Mouse (Mus musculus) midbrain, embryonic 10.5 days (tissue): ENCODE data around the gene Cnksr3. TPM values are rescaled to one million over a fixed set of nuclear protein-coding genes. Genes with fewer than 3 reads are reported as not detected.

ENCODE experiments used
- DNase-seq: peaks from one replicate; pipeline ENCODE4 v3.0.0-alpha.2; 2017; ENCODE audit warnings: low spot score
- H3K27ac ChIP-seq: fragments of 300-500 bp; sonication (generic); replicated peaks from 2 replicates; pipeline ENCODE4 v1.5.1; 2016; ENCODE audit warnings: mild to moderate bottlenecking
- H3K27me3 ChIP-seq: fragments of 300-500 bp; sonication (generic); 2 replicates; pipeline ENCODE4 v1.6.1; 2016; ENCODE audit warnings: low read depth, mild to moderate bottlenecking; ENCODE audit not compliant: poor library complexity, severe bottlenecking
- H3K36me3 ChIP-seq: fragments of 300-500 bp; sonication (generic); 2 replicates; pipeline ENCODE4 v1.6.1; 2016; ENCODE audit warnings: mild to moderate bottlenecking, moderate library complexity
- H3K4me1 ChIP-seq: fragments of 300-500 bp; sonication (generic); 2 replicates; pipeline ENCODE4 v1.6.1; 2016
- H3K4me3 ChIP-seq: fragments of 300-500 bp; sonication (generic); 2 replicates; pipeline ENCODE4 v1.5.1; 2016; ENCODE audit warnings: mild to moderate bottlenecking, moderate library complexity
- H3K9me3 ChIP-seq: fragments of 300-500 bp; sonication (generic); replicated peaks from 2 replicates; pipeline ENCODE4 v1.6.1; 2016; ENCODE audit warnings: mild to moderate bottlenecking
- WGBS: fragments of 180-500 bp; shearing (Covaris S2); methylation state at CpG from one replicate; pipeline ENCODE4 v1.1.7; 2016; 5-methylcytosine and 5-hydroxymethylcytosine counted together
- polyA plus RNA-seq: library from polyadenylated mRNA; unstranded; fragments of >200 nt; fragmentation: Nextera tagmentation; extraction: Ambion mirVana; gene quantifications from 2 replicates; pipeline ENCODE4 v1.2.1, GENCODE M21; 2016

Gene Cnksr3
- polyA plus RNA-seq, 1 experiment from 2014 or later = 9.1 TPM

GRCm38 (mm10) chr10:7187881-7188280, 24.2 kb downstream of the Cnksr3 start:
- Histone ChIP-seq H3K36me3 (no peaks in the 10 kb centered on the region), H3K27ac (no peak overlapping the region), H3K9me3 (no peaks in the 10 kb centered on the region), H3K4me1 (peaks cover 12% of the 10 kb centered on the region), H3K27me3 (no peaks in the 10 kb centered on the region), H3K4me3 (no peak overlapping the region)
- 79% methylated on average over 7 of the region's 7 CpGs for WGBS
- no peak for DNase-seq

DNA sequence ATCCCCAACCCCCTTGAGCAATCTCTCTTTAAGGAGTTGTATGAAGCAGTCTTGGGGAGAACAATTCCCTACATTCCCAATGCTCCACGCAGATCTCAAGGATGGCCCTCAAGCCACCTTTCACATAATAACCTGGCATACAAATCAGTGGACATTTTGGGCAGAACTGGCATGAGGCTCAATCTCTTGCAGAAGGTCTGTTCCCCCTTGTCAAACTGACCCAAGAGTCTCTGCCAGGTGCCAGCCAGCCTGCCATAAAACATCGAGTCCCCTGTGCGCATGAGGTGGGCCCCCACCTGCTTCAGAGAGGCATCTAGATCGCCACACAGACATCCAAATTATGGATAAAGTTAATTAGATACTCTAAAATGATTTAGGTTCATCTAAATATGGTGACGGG, 25.0 kb downstream of the Cnksr3 start:
- DNase-seq = no peak
- H3K27ac ChIP-seq = no peak overlapping the region
- H3K27me3 ChIP-seq = no peaks in the 10 kb centered on the region

DNA sequence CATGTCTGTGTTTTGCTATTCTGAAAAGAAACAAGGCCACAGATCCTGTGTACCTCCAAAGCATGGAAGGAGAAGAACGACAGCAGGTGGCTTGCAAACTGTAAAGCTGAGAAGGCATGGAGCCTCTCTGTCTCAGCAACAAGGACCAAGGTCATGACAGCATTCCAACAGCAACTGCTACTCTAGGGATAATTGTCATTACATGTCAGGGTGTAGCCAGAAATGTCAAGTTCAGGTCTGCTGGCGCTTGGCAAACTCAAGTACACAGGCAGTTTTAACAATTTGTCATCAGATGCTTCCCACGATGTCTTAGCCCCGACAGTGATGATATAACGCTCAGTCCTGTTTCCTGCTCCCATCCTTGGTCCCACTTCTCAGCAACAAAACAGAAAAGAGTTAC, 26.0 kb downstream of the Cnksr3 start:
- no peak for DNase-seq
- Histone ChIP-seq H3K36me3 (no peaks in the 10 kb centered on the region), H3K27me3 (no peaks in the 10 kb centered on the region), H3K4me3 (no peak overlapping the region), H3K27ac (no peak overlapping the region), H3K9me3 (no peaks in the 10 kb centered on the region), H3K4me1 (peaks cover 14% of the 10 kb centered on the region)
- WGBS = 94% methylated on average over 5 of the region's 5 CpGs

More for the DNA sequence above, 25.0 kb downstream of the Cnksr3 start:
- Histone ChIP-seq H3K4me3 (no peak overlapping the region), H3K36me3 (no peaks in the 10 kb centered on the region), H3K4me1 (peaks cover 14% of the 10 kb centered on the region), H3K9me3 (no peaks in the 10 kb centered on the region)
- WGBS = 93% methylated on average over 5 of the region's 5 CpGs

- H3K27ac ChIP-seq = peak overlapping the region; percentile 10
- H3K27me3 ChIP-seq = no peaks in the 10 kb centered on the region
- 50% methylated on average over 6 of the region's 6 CpGs for WGBS
- peak; percentile 31 for DNase-seq
- no peak overlapping the region for H3K4me3 ChIP-seq
- no peaks in the 10 kb centered on the region for H3K9me3 ChIP-seq
- H3K36me3 ChIP-seq = no peaks in the 10 kb centered on the region
- H3K4me1 ChIP-seq = peaks cover 14% of the 10 kb centered on the region
These were observed 28.8 kb downstream of the Cnksr3 start for GRCm38 (mm10) chr10:7183171-7183631.

DNA sequence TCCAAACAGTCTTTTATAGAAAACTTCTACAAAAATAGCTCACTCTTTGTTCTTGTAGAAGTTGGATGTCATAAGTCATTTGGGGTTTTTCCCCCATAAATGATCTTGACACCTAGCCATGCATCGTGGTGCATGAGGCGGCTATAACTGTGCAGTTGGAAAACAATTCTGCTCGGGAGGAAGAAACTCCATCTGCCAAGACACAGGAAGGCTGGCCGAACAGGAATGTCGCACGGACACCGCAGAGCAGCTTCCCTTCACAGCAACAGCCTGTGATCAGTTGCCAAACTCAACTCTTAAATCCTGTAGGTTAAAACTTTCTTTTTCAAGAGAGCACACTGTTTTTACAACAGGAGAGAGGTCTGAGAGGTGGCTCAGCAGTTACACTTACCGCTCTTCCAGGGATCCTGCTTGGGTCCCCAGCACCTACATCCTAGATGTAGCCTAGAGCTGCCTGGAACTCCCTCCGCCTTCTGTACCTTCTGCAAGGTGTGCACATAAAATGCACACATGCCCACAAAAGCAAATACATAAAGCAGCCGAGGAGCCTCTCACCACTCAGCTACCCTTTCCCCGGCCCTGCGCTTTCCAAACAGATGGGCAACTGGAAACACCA, 29.4 kb downstream of the Cnksr3 start:
- no peak overlapping the region for H3K4me3 ChIP-seq
- WGBS = 83% methylated on average over 12 of the region's 12 CpGs
- DNase-seq = no peak
- H3K36me3 ChIP-seq = no peaks in the 10 kb centered on the region
- peaks cover 14% of the 10 kb centered on the region for H3K4me1 ChIP-seq
- H3K27me3 ChIP-seq = no peaks in the 10 kb centered on the region
- no peaks in the 10 kb centered on the region for H3K9me3 ChIP-seq
- peak overlapping the region; percentile 10 for H3K27ac ChIP-seq

DNA sequence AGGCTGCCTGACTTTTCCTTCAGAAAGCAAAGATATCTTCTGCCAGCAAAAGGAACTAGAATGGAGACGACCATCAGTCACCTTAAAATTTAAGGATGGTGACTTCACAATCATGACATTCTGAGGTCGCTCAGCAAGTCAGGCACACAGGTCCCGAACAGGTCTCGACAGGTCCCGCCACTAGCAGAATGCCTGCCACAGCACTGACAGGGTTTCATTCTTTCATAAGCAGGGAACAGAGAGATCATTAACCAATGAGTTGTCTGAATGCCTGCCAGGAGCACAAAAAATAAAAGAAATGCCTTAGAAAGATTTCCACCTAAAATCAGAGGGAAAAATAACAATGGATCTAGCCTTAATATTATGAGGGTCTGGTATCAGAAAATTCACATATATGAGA, 31.7 kb downstream of the Cnksr3 start:
- Histone ChIP-seq H3K27ac (no peak overlapping the region), H3K27me3 (no peaks in the 10 kb centered on the region), H3K9me3 (no peaks in the 10 kb centered on the region), H3K36me3 (no peaks in the 10 kb centered on the region), H3K4me3 (no peak overlapping the region), H3K4me1 (peaks cover 24% of the 10 kb centered on the region)
- 91% methylated on average over 5 of the region's 5 CpGs for WGBS
- no peak for DNase-seq

DNA sequence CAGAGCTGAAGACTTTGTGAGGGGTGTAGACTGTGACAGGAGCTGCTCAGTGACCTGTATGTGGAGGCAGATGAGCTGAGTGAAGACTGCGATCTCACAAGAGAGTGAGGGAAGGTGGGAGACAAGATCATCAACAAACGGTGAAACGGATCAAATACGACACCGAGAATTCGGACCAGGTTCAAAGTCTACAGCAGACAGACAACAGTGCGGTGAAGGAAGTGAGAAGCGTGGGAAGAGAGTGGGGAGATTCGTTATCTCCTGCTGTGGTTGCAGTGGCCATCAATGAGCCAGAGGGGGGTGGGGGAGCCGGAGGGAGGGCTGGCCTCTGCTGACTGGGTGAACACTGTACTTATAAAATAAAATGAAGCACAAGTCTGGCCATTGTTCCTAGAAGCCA, 33.5 kb downstream of the Cnksr3 start:
- WGBS = 87% methylated on average over 10 of the region's 10 CpGs
- no peak overlapping the region for H3K27ac ChIP-seq
- H3K9me3 ChIP-seq = no peaks in the 10 kb centered on the region
- no peak for DNase-seq
- H3K4me3 ChIP-seq = no peak overlapping the region
- H3K36me3 ChIP-seq = no peaks in the 10 kb centered on the region
- no peaks in the 10 kb centered on the region for H3K27me3 ChIP-seq
- H3K4me1 ChIP-seq = peaks cover 19% of the 10 kb centered on the region

DNA sequence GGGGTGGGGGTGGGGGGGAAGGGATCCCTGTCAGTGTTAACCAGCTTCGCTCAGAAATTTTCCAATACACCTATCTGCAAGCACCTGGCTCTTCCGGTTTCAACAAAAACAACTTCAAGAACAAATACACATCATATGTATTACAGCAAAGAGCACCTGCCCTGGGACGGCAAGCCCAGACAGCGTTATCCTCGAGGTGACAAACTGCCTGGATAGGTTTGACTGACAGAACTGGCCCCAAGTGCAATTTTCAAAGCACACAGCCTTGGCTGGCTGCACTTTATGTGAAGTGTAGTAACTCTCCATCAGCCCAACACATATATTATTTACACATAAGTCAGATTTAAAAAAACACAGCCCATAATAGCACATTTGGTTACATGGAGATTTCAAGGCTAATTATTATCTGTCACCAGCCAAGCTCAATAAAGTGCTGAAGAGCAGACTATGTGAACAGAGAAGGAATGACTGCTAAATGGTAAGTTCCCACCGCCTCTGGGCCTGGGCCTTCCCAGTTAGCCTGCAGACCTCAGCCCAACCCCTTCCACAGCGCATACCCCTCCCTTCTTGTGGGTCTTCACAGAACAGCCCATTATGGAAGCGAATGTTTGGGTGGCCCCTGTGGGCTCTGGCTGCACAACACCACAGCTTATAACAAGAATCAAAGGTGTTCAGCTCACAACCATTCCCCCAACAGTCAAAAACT, 35.7 kb downstream of the Cnksr3 start:
- Histone ChIP-seq H3K4me3 (no peak overlapping the region), H3K36me3 (no peaks in the 10 kb centered on the region), H3K4me1 (peaks cover 10% of the 10 kb centered on the region), H3K9me3 (no peaks in the 10 kb centered on the region), H3K27ac (no peak overlapping the region), H3K27me3 (no peaks in the 10 kb centered on the region)
- no peak for DNase-seq
- 88% methylated on average over 8 of the region's 8 CpGs for WGBS

DNA sequence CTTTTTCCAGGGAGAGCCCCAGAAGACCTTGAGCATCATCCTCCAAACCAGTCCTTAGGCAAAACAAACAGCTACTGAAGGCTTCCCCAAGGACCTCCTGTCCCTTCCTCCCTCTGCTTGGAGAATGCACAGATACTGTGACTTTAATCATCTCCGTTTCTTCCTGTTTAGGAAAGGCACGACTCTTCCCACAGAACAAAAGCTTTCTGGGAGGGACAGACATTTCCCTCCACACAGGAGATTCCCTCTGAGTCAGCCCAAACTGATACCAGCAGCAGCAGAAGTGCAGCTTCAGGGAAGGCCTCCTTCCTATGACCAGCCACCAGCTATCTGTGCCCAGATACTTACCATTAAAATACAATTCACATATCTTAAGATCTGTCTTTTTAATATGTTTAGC, 37.6 kb downstream of the Cnksr3 start:
- H3K9me3 ChIP-seq = no peaks in the 10 kb centered on the region
- H3K27ac ChIP-seq = no peak overlapping the region
- H3K27me3 ChIP-seq = no peaks in the 10 kb centered on the region
- DNase-seq = no peak
- peaks cover 10% of the 10 kb centered on the region for H3K4me1 ChIP-seq
- H3K36me3 ChIP-seq = 0 out of 2 replicates have a peak, but pooled peaks cover 5% of the 10 kb centered on the region
- H3K4me3 ChIP-seq = no peak overlapping the region
- WGBS = 52% methylated on average over 2 of the region's 2 CpGs

DNA sequence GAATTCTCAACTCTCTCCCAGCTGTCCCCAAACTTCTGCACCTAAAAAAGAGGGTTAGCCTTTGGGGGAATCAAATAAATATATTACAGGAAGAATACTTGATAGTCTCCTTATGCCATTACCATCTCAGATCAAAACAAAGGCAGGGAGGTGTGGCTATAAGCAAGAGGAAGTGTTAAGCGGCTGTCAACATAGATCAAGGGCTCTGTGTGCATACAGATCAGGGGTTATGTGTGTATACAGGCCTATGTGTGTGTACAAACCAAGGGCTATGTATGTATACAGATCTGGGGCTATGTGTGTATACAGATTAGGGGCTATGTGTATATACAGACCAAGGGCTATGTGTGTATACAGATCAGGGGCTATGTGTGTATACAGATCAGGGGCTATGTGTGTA, 38.9 kb downstream of the Cnksr3 start:
- DNase-seq = no peak
- peaks cover 10% of the 10 kb centered on the region for H3K4me1 ChIP-seq
- no peaks in the 10 kb centered on the region for H3K27me3 ChIP-seq
- H3K36me3 ChIP-seq = 0 out of 2 replicates have a peak, but pooled peaks cover 5% of the 10 kb centered on the region
- no peak overlapping the region for H3K4me3 ChIP-seq
- H3K27ac ChIP-seq = no peak overlapping the region
- no peaks in the 10 kb centered on the region for H3K9me3 ChIP-seq
- WGBS = 89% methylated on average over 1 of the region's 1 CpGs

GRCm38 (mm10) chr10:7170434-7170833, 41.6 kb downstream of the Cnksr3 start:
- no peak for DNase-seq
- H3K4me1 ChIP-seq = no peaks in the 10 kb centered on the region
- H3K27ac ChIP-seq = no peak overlapping the region
- H3K27me3 ChIP-seq = no peaks in the 10 kb centered on the region
- 0 out of 2 replicates have a peak, but pooled peaks cover 5% of the 10 kb centered on the region for H3K36me3 ChIP-seq
- 96% methylated on average over 3 of the region's 3 CpGs for WGBS
- no peak overlapping the region for H3K4me3 ChIP-seq
- no peaks in the 10 kb centered on the region for H3K9me3 ChIP-seq

DNA sequence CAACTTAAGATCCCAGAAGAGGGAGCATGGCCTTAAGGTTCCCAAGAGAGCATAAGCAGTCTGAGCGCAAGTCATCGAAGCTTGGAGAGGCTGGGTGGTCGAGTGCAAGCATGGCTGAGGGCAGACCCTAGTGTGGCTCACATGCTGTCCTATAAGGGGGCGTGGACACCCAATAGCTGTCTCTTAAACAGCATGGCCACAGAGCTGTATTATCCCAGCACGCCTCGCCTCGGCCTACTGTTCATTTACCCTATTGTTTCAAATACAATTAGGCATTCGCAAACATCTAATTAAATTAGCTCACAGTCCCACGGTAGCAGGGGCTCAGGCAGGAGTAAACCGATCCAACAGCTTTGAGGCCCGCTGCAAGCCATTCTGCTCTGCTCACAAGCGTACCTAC, 49.0 kb downstream of the Cnksr3 start:
- WGBS = 73% methylated on average over 12 of the region's 12 CpGs
- Histone ChIP-seq H3K4me1 (no peaks in the 10 kb centered on the region), H3K36me3 (peaks cover 7% of the 10 kb centered on the region), H3K9me3 (no peaks in the 10 kb centered on the region), H3K27ac (no peak overlapping the region), H3K27me3 (no peaks in the 10 kb centered on the region), H3K4me3 (no peak overlapping the region)
- DNase-seq = no peak

GRCm38 (mm10) chr10:7159061-7159511, 53.0 kb downstream of the Cnksr3 start:
- Histone ChIP-seq H3K4me3 (no peak overlapping the region), H3K27me3 (no peaks in the 10 kb centered on the region), H3K4me1 (no peaks in the 10 kb centered on the region), H3K27ac (no peak overlapping the region), H3K9me3 (no peaks in the 10 kb centered on the region), H3K36me3 (peaks cover 18% of the 10 kb centered on the region)
- WGBS = 87% methylated on average over 7 of the region's 7 CpGs
- DNase-seq = no peak
